Mouse (Mus musculus): ENCODE results near the gene Rph3al.
A peak's percentile ranks its signal among the peaks of the same experiment; 100 is the strongest.

The Rph3al gene

DNA sequence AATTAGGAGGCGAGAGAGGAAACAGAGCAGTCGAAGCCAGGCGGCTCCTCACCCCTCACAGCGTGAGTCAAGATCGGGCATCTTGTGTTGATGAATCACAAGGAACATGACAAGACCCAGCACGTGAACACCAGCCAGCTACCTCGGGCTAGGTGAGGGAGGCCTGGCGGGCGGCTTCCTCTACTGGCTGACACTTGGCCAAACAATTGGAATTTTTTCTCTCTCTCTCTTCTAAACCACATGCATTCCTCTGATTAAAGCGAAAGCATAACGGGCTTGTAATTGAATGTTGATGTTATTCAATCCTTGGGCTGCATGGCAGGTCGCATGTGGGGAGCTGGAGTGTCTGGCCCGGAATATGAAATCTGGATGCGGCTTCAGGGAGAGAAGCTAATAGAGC lies 77.0 kb downstream of the Rph3al start:
- DNase-seq (ENCODE audit: low spot score) = no peak

- no peak for DNase-seq (ENCODE audit: low spot score)
Measured at GRCm38 (mm10) chr11:75859460-75859859, 78.8 kb downstream of the Rph3al start.

GRCm38 (mm10) chr11:75858975-75859374 lies 79.3 kb downstream of the Rph3al start:
- no peak for DNase-seq (ENCODE audit: low spot score)

DNA sequence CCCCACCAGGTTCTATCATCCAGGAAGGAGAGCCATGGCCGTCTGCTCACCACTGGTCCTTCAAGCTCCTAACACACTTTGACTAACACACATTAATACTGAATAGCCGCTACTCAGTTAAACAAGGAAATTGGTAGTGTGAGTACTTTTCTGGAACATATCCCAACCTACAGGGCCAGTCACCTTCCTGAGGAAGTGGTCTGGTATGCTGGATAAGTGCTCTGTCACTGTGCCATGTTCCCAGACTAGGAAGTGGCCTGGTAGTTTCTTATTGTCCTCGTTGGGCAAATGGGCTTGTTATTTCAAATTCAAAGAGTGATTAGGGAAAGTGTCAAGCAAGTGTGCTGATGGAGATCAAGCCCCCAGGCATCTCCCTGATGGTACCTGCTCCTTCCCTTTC lies 80.4 kb downstream of the Rph3al start:
- DNase-seq (ENCODE audit: low spot score) = no peak

DNA sequence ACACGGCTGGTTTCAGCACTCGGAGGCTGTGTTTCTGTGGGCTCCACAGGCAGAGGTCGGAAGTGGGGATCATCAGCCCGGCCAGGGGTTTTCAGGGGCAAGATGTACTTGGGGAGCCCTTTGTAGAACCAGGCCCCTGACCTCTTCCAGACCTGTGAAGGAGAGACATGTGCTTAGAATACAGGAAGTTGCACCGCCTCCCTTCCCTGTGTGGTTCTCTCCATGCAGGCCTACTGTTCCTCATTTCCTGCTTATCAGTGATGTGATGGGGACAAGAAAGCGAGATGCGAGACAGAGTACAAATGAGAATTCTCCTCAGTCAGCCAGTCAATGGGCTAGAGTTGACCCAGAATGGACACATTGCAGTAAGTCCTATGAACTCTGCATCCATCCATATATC lies 83.9 kb downstream of the Rph3al start:
- no peak for DNase-seq (ENCODE audit: low spot score)

- no peak for DNase-seq (ENCODE audit: low spot score)
Measured at GRCm38 (mm10) chr11:75853067-75853636, 85.1 kb downstream of the Rph3al start.

DNA sequence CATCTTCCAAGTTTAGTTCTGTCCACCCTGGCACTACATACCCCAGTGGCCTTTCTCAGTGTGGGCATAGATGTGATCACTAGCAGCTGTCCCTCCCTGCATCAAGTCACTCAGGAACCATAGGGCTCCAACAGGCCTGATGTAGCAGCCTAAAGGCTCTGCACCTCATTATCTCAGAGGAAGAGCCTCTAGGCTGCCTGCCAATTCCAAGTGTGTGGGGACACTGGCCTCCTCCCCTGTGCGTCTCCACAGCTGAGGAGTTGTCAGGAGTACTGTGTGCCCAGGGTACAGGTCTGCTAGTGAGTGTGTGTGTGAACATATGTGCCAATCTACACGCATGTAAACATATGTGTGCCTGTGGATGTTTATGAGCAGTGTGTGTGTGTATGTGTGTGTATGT lies 85.7 kb downstream of the Rph3al start:
- DNase-seq (ENCODE audit: low spot score) = no peak

- no peak for DNase-seq (ENCODE audit: low spot score)
Measured at GRCm38 (mm10) chr11:75849552-75849951, 88.7 kb downstream of the Rph3al start.

GRCm38 (mm10) chr11:75846589-75846988 lies 91.6 kb downstream of the Rph3al start:
- DNase-seq (ENCODE audit: low spot score) = peak; percentile 68

GRCm38 (mm10) chr11:75845675-75846074 lies 92.6 kb downstream of the Rph3al start:
- no peak for DNase-seq (ENCODE audit: low spot score)

GRCm38 (mm10) chr11:75842904-75843619 lies 95.2 kb downstream of the Rph3al start:
- no peak for DNase-seq (ENCODE audit: low spot score)

DNA sequence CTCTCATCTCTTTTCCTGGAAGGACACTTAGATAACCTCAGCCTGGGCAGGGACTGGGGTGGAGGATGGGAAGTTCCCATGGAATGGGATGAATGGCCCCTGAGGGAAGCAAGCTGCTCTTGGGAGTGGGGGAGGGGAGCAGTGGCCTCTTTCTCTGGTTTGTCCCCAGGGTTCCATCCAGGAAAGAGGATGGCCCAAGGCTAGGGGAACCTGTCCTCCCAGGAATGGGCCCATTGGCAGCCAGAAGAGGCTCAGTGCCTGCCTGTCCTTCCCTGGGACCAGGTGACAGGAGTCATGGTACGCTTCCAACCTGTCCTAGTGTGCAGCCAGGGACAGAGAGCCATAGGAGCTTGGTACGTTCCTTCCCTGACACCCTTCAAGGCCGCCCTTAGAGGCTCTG lies 96.7 kb downstream of the Rph3al start:
- DNase-seq (ENCODE audit: low spot score) = no peak

DNA sequence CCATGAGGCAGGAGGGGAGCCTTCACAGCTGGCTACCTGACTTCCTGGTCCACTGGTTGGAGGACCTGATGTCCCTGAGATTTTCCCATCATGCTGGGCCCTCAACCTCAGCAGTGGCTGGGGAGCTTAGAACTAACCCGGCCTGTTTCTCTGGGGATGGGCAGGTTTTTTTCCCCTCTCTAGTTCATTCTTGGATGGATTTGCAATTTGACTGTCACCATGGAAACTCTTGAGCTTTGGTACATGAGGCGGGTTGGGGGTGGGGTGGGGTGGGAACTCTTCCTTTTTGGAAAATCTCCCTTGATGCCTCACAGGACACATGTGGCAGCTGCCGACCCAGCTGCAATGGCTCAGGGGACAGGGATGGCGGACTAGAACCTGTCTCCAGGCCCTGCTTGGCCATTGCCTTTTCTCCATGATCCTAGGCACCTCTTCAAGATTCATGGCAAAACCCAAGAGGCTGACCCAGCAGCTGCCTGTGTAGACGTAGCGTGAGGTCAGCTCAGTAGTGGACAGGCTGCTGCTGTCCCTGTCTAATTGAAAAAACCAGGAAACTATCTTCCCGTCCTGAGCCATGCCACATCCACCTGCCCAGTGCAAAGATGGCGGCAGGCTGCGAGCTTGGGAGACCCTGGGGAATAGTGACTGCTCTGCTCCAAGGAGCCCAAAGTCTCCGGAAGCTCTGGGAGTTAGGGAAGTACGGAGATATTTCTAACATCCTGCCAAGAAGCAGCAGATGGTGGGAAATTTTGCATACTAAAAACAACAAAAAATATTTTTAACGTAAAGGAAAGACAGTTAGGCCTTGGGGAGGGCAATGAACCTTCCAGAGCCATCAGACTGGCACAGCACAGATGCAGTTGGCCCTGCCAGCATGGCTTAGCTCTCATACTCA lies 98.4 kb downstream of the Rph3al start:
- no peak for DNase-seq (ENCODE audit: low spot score)

DNA sequence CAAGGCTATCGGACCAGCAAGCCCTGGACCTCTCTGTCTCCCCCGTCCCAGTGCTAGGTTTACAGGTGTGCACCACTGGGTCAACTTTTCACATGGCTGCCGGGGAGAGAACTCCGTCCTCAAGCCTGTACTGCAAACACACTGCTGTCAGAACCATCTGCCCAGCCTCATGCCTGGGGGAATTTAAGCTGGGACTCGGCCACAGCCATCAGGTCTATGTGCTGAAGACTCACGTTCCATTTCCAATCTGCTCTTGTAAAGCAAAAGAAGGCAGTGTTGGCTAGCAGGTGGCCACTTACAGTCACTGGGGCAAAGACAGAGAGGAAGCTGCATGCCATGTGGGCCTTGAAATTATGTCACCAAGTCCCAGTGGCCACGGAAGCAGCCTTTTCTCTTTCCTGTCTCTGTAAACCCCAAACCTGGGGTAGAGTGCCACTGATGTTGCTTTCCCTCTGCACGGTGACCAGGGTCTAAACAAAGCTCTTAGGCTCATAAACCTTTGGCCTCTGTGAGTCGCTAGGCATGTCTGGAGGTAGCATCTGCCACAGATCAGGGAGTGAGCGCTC lies 99.3 kb downstream of the Rph3al start:
- DNase-seq (ENCODE audit: low spot score) = no peak

DNA sequence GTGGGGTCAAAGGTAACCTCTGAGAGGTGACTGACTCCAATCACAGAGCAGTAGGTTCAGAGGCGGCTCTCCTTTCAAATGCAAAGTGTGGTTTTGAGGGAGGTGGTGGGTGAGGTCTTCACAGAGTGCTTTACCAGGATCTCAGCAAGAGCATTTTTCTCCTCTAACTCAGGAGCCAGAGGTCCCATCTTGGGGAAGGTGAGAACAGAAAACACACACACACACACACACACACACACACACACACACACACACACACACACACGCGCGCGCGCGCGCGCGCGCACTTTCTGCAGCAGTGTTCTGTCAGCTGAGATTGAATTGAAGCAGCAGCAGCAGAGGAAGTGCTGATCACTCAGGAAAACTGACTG lies 102.0 kb downstream of the Rph3al start:
- no peak for DNase-seq (ENCODE audit: low spot score)

- DNase-seq (ENCODE audit: low spot score) = no peak
Measured at GRCm38 (mm10) chr11:75835587-75836239, 102.5 kb downstream of the Rph3al start.

DNA sequence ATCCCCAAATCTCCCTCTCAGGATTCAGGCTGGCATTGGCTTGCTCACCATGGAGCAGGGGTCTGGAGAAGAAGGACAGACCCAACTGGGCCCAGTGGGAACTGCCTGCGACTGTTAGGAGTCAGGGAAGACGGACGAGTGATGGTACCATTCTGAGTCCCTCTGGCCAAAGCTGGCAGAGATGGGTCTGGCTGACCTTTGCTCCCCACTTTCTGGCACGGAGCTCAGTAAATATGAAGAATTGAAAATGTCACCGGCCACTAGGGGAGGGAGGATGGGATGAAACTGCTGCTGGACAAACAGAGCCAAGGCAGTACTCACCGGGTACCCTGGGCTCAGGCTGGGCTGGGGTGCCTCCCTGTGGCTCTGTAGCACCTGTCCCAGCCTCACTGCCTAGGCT lies 105.1 kb downstream of the Rph3al start:
- DNase-seq (ENCODE audit: low spot score) = no peak

DNA sequence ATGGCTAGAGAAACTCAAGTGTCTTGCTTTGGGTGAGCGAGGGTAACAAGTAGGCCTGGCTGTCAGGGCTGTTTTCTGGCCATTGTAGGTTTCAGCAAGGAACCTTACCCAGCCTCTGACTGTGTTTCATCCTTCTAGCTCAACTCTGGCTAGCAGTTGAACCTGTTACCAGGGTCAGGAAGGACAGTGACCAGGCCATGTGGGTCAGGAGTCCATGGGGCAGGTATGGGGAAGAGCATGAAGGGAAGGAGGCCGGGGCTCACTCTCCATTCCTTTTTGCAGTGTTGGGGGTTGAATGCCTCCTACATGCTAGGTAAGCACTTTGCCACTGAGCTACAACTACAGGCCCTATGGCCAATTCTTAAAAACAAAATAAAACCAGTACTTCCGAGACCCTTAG lies 107.8 kb downstream of the Rph3al start:
- no peak for DNase-seq (ENCODE audit: low spot score)

DNA sequence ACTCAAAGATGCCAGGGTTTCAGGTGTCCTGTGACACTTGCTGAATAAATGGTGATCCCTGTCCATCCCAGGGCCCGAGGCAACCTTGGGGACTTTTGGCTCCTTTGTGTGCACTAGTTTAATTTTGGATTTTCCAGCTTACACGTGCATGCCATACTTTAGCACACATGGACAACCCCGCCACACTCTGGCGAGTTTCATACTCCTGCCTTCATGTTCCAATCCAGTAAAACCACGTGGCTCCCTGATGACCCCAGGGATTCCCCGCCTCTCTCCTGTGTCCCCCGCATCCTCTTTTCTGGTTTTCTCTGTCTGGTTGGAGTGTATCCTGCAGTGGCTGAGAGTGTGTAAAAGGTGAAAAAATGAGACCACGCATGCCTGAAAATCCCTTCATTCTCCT lies 110.8 kb downstream of the Rph3al start:
- DNase-seq (ENCODE audit: low spot score) = no peak

DNA sequence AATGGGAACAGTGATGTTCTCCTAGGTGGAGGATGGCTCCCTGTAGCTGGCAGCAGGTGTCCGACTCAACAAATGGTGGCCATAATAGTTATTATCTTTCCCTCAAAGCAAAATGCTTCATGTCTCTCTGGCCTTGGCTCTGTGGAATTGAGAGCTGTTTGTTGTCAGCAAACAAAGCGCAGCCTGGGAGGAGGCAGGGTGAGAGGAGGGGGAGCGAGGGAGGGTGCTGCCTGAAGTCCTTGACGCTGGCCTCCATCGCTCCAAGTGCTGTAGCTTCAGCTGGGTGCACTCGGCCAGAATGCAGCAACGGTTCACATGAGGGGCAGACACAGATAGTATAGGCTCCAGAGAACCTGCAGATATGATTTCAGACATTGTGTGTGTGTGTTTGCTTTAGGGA lies 114.7 kb downstream of the Rph3al start:
- DNase-seq (ENCODE audit: low spot score) = no peak

- no peak for DNase-seq (ENCODE audit: low spot score)
Measured at GRCm38 (mm10) chr11:75813085-75813484, 125.1 kb downstream of the Rph3al start.

GRCm38 (mm10) chr11:75811900-75812299 lies 126.3 kb downstream of the Rph3al start:
- no peak for DNase-seq (ENCODE audit: low spot score)

All from embryo, embryonic 10 days (tissue).